Mouse (Mus musculus): Measurements from ENCODE around the gene Fkrp.

- TF ChIP-seq CTCF (IDR thresholded peaks at IDR 0.05; ENCODE audit: low read depth) (no peak), EP300 (optimal IDR thresholded peaks at IDR 0.05) (no peak)
These were observed 32.6 kb downstream of the Fkrp start for GRCm38 (mm10) chr7:16783758-16784415.

Measured in stomach, postnatal 0 days (tissue).